Mouse (Mus musculus) lung, postnatal 4 days (tissue): ENCODE results near the gene Etv6.
A peak's percentile ranks its signal among the peaks of the same experiment; 100 is the strongest.

Source experiments
- DNase-seq, 2 experiments: peaks; one replicate each; pipeline ENCODE4 v3.0.0; 2021

The Etv6 gene

GRCm38 (mm10) chr6:134144231-134145130 lies 109.0 kb downstream of the Etv6 start:
- DNase-seq: peak in 1 of 2 experiments; percentile 46

GRCm38 (mm10) chr6:134147596-134148442 lies 112.3 kb downstream of the Etv6 start:
- no peak for DNase-seq

GRCm38 (mm10) chr6:134148443-134148942 lies 113.0 kb downstream of the Etv6 start:
- no peak for DNase-seq

- DNase-seq: no peak
Measured at GRCm38 (mm10) chr6:134149606-134150005, 114.1 kb downstream of the Etv6 start.

GRCm38 (mm10) chr6:134151022-134151680 lies 115.7 kb downstream of the Etv6 start:
- no peak for DNase-seq

GRCm38 (mm10) chr6:134151853-134152505 lies 116.5 kb downstream of the Etv6 start:
- DNase-seq: peak; percentile 79 to 89

- DNase-seq: no peak
Measured at GRCm38 (mm10) chr6:134152539-134152938, 117.0 kb downstream of the Etv6 start.

- no peak for DNase-seq
Measured at GRCm38 (mm10) chr6:134154746-134155145, 119.2 kb downstream of the Etv6 start.

- no peak for DNase-seq
Measured at GRCm38 (mm10) chr6:134155900-134156623, 120.6 kb downstream of the Etv6 start.

GRCm38 (mm10) chr6:134157533-134158115 lies 122.1 kb downstream of the Etv6 start:
- DNase-seq: no peak

GRCm38 (mm10) chr6:134158201-134158600 lies 122.7 kb downstream of the Etv6 start:
- DNase-seq: no peak

- no peak for DNase-seq
Measured at GRCm38 (mm10) chr6:134159672-134160071, 124.2 kb downstream of the Etv6 start.

GRCm38 (mm10) chr6:134161040-134161439 lies 125.5 kb downstream of the Etv6 start:
- DNase-seq: no peak

GRCm38 (mm10) chr6:134163346-134163745 lies 127.8 kb downstream of the Etv6 start:
- no peak for DNase-seq

GRCm38 (mm10) chr6:134164356-134164755 lies 128.9 kb downstream of the Etv6 start:
- DNase-seq: no peak

GRCm38 (mm10) chr6:134165012-134165411 lies 129.5 kb downstream of the Etv6 start:
- no peak for DNase-seq

GRCm38 (mm10) chr6:134167963-134168362 lies 132.5 kb downstream of the Etv6 start:
- no peak for DNase-seq

GRCm38 (mm10) chr6:134168799-134169198 lies 133.3 kb downstream of the Etv6 start:
- no peak for DNase-seq

GRCm38 (mm10) chr6:134171235-134171634 lies 135.7 kb downstream of the Etv6 start:
- DNase-seq: no peak

- no peak for DNase-seq
Measured at GRCm38 (mm10) chr6:134171906-134172728, 136.6 kb downstream of the Etv6 start.
